Mouse (Mus musculus) cerebellum, adult 2 months (tissue): ENCODE measurements at regions not wholly inside any gene's neighbourhood (a gene's known extent, or its start where the extent isn't known, plus 50 kb on each side); places are given as distances from the start of the nearest gene placed in this dataset.

Experiments used
- CTCF ChIP-seq: fragments of 200-500 bp; IDR thresholded peaks from 2 replicates; pipeline ENCODE4 v1.5.1; 2011; ENCODE audit warnings: low read depth, mild to moderate bottlenecking, control low read depth, low read length, moderate library complexity, borderline replicate concordance; ENCODE audit not compliant: insufficient read depth
- POLR2A ChIP-seq: fragments of 200-500 bp; IDR thresholded peaks from 2 replicates; pipeline ENCODE4 v1.6.1; 2011; ENCODE audit warnings: low read length, control low read depth, borderline replicate concordance; ENCODE audit not compliant: insufficient read depth

DNA sequence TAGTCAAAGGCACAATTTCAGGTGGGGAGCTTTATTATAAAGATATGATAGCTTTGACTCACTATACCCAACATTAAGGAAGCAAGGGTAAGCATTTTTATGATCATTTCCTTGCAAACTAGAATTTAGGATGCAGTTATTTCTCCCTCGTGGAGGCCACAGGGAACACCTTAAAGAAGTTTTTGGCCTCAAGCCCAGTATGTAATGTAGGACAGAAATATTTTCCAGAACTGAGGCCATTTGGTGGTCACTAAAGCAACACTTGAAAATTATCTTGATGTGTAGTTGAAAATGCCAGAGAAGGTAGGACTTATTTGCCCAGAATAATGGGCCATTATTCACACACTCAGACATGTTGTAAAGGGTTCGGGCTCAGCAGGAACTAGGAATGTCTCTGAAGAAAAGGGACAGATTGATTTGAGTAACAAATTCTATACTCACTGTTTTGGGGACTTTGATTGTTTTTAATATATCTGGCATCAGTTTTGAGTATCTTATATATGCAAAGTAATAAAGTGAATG lies 301.3 kb downstream of the Pros1 start:
- no peak for TF ChIP-seq POLR2A
- TF ChIP-seq CTCF, result no peak
